Mouse (Mus musculus): ENCODE measurements at regions not wholly inside any gene's neighbourhood (a gene's known extent, or its start where the extent isn't known, plus 50 kb on each side); places are given as distances from the start of the nearest gene placed in this dataset.

- ATAC-seq (replicated peaks; ENCODE audit: poor library complexity): no peak
These were observed 94.6 kb upstream of the 4933412E24Rik start for GRCm38 (mm10) chr15:60111046-60111445.

DNA sequence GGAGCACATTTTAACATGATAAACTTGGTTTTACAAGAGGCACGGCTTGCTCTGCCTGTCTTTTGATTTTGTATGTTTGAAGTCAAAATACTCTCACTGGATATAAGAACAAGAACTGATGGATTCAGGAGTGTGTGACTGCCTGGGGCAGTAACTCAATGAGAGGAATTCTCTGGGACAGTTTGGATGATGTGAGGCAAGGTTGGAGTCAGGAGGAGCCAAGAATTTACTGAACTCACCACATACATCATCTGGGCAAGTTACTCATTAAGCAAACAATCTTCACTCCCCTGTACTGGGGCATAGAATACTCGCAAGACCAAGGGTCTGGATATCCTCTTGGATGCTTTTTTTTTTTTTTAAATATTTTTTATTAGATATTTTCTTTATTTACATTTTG lies 87.7 kb upstream of the 4933412E24Rik start:
- ATAC-seq (replicated peaks; ENCODE audit: poor library complexity): no peak

DNA sequence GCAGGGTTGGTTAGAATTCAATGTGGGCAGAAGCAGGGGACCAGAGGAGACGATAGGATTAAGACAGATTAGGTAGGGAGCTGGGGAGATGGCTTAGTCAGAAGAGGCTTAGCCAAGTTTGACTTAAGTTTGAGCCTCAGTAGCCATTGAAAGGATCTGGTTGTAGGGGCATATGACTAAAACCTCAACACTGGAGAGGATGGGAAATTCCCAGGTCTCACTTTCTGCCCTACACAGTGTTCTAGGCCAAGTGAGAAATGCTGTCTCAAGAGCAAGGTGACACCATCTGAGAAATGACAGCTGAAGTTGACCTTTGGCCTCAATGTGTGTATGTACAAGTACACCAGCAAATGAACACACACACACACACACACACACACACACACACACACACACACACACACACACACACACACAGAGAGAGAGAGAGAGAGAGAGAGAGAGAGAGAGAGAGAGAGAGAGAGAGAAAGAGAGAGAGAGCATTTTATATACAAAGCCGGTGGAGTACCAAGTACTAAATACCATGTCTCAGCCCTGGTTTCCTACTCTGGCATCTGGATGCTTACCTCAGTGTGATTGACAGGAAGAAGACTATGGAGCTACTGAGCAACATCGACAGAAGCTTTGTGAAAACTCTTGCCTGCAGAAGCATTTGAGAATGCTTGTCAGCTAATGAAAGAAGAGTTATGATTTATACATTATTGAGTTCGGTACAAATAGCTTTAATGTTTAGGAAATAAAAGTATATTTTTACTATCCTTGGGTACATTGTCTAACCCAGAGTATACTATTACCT lies 85.3 kb upstream of the 4933412E24Rik start:
- ATAC-seq (replicated peaks; ENCODE audit: poor library complexity): no peak

DNA sequence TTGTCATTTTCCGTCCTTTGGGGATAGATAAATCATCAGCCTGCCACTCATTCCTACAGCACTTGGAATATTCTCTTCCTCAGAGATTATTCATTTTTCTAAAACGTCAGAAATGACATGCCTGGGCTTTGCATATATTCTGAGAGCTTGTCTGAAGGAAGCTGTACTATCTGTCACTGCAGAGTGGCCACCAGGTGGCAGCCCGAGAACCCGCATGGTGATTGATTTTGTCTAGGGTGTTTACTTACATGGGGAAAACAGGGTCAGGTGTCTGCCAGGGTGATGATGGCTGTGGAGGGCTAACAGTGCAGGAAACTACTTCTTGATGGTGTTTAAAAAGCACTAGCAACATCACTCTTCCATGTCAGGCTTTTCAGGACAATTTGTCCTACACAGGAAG lies 80.7 kb upstream of the 4933412E24Rik start:
- ATAC-seq (replicated peaks; ENCODE audit: poor library complexity): peak; percentile 83

DNA sequence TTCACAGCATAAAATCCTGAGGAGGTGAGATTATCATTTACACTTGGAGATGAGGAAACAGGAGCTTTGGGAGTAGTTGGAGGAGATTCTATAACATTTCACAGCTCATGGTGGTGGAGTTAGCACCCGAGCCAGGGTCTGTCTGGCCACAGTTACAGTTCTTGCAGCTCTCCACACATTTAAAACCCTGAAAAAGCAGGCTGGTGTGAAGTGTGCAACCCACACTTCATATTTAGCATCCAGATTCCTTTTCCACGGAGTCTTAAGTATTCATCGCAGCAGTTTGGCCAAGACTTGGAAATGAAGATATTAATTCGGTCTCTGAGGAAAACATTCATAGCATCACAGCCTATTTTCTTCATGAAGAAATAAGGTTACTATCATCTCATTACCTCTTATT lies 79.7 kb upstream of the 4933412E24Rik start:
- ATAC-seq (replicated peaks; ENCODE audit: poor library complexity): no peak

GRCm38 (mm10) chr15:60089921-60090320 lies 73.5 kb upstream of the 4933412E24Rik start:
- ATAC-seq (replicated peaks; ENCODE audit: poor library complexity): no peak

GRCm38 (mm10) chr15:60088964-60089899 lies 72.8 kb upstream of the 4933412E24Rik start:
- ATAC-seq (replicated peaks; ENCODE audit: poor library complexity): no peak
